In the genomic region with DNA sequence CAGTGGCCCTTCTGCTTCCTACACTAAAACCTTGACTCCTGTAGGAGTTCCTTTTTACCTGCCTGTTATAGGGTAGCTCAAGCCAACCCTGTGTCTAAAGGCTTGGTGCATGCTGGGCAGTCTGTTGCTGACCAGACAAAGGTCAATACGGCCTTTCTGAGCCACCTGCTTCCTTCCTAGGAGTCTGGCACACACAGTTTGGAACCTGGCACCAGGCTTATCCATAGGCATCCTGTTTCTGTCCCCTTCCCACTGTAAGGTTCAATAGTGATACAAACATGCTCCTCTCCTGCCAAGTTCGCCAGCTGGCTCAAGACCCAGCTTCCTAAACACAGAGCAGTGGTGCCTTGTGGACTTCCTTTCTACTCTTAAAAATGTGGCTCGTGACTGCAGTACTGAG, we compare ENCODE assay signal across 10 mouse cellular contexts. TPM values are rescaled to one million over a fixed set of nuclear protein-coding genes. Genes with fewer than 3 reads are reported as not detected.
DNase-seq lines count a peak whose midpoint lies in the region; ATAC-seq lines count a peak whose summit lies in the region.
"Had no signal": no experiment of that assay in that cellular context is flagged by ENCODE, and none has a peak within 500 bp of the region (broad histone marks: within the 10 kb centered on the region; RNA-seq: fewer than 3 reads in every experiment).

No protein-coding gene starts in this region.

- no peak overlapping the region for H3K27ac ChIP-seq in forebrain, embryonic 10.5 days
- no peak overlapping the region for H3K27ac ChIP-seq in forebrain, embryonic 16.5 days (ENCODE audit: low read length)
- H3K27ac ChIP-seq in limb, embryonic 12.5 days: no peak overlapping the region
- H3K27ac ChIP-seq in stomach, embryonic 15.5 days: no peak overlapping the region

- no peaks in the 10 kb centered on the region for H3K9me3 ChIP-seq in forebrain, embryonic 10.5 days
- no peaks in the 10 kb centered on the region for H3K9me3 ChIP-seq in forebrain, embryonic 16.5 days (ENCODE audit: control insufficient read depth, low read length)
- no peaks in the 10 kb centered on the region for H3K9me3 ChIP-seq in megakaryocyte, embryonic 14.5 days
- H3K9me3 ChIP-seq in limb, embryonic 12.5 days: no peaks in the 10 kb centered on the region
- H3K9me3 ChIP-seq in stomach, embryonic 15.5 days: no peaks in the 10 kb centered on the region

- peaks cover 35% of the 10 kb centered on the region for H3K4me1 ChIP-seq in forebrain, embryonic 10.5 days
- H3K4me1 ChIP-seq in forebrain, embryonic 16.5 days (replicated peaks; ENCODE audit: control insufficient read depth, insufficient read depth, low read length): peaks cover 23% of the 10 kb centered on the region
- H3K4me1 ChIP-seq in megakaryocyte, embryonic 14.5 days: peaks cover 45% of the 10 kb centered on the region
- H3K4me1 ChIP-seq in limb, embryonic 12.5 days (replicated peaks): peaks cover 22% of the 10 kb centered on the region
- H3K4me1 ChIP-seq in stomach, embryonic 15.5 days: peaks cover 29% of the 10 kb centered on the region

- no peak overlapping the region for H3K4me2 ChIP-seq in forebrain, embryonic 16.5 days (ENCODE audit: low read length)
- H3K4me2 ChIP-seq in limb, embryonic 12.5 days: peak overlapping the region; percentile 100; the same call in 1 of the 2 replicates
- peak overlapping the region; percentile 95 for H3K4me2 ChIP-seq in stomach, embryonic 15.5 days

- H3K4me3 ChIP-seq in forebrain, embryonic 10.5 days: peak overlapping the region; percentile 76
- H3K4me3 ChIP-seq in forebrain, embryonic 16.5 days (replicated peaks; ENCODE audit: low read length): no peak overlapping the region
- H3K4me3 ChIP-seq in megakaryocyte, embryonic 14.5 days (replicated peaks): peak overlapping the region; percentile 95
- 0 out of 2 replicates have a peak overlapping the region, but pooled peaks have one; percentile 79 for H3K4me3 ChIP-seq in limb, embryonic 12.5 days (replicated peaks)
- H3K4me3 ChIP-seq in stomach, embryonic 15.5 days (replicated peaks): peak overlapping the region; percentile 76; the same call in 1 of the 2 replicates

- no peak for ATAC-seq in forebrain, embryonic 16.5 days
- ATAC-seq in megakaryocyte, adult 5-6 weeks (ENCODE audit: poor library complexity, severe bottlenecking): no peak
- no peak for ATAC-seq in limb, embryonic 12.5 days (ENCODE audit: insufficient number of reproducible peaks, insufficient read depth, low FRiP score, low TSS enrichment, low read depth)
- ATAC-seq in stomach, embryonic 15.5 days (ENCODE audit: insufficient read depth, low FRiP score, low read depth): no peak

- H3K9ac ChIP-seq in forebrain, embryonic 16.5 days (replicated peaks; ENCODE audit: low read depth, low read length): no peak overlapping the region
- H3K9ac ChIP-seq in limb, embryonic 12.5 days (replicated peaks): 0 out of 2 replicates have a peak overlapping the region, but pooled peaks have one; percentile 23
- H3K9ac ChIP-seq in stomach, embryonic 15.5 days: no peak overlapping the region

- peaks cover 56% of the 10 kb centered on the region for H3K36me3 ChIP-seq in forebrain, embryonic 10.5 days (replicated peaks)
- H3K36me3 ChIP-seq in forebrain, embryonic 16.5 days (ENCODE audit: control insufficient read depth, insufficient read depth): peaks cover 18% of the 10 kb centered on the region
- peaks cover 48% of the 10 kb centered on the region for H3K36me3 ChIP-seq in megakaryocyte, embryonic 14.5 days (replicated peaks; ENCODE audit: low read length)
- peaks cover 46% of the 10 kb centered on the region for H3K36me3 ChIP-seq in limb, embryonic 12.5 days
- H3K36me3 ChIP-seq in stomach, embryonic 15.5 days: peaks cover 30% of the 10 kb centered on the region

- DNase-seq in forebrain, embryonic 10.5 days (ENCODE audit: extremely low spot score, low spot score): no peak
- DNase-seq in ovary, adult 18-20 months (ENCODE audit: low spot score): no peak
- DNase-seq in left cerebral cortex, adult 11 months (ENCODE audit: low spot score): no peak

- H3K27me3 ChIP-seq in forebrain, embryonic 10.5 days (ENCODE audit: poor library complexity, severe bottlenecking): peaks cover 4% of the 10 kb centered on the region; the same call in 1 of the 2 replicates
- H3K27me3 ChIP-seq in forebrain, embryonic 16.5 days (replicated peaks; ENCODE audit: control insufficient read depth, insufficient read depth, low read length): no peaks in the 10 kb centered on the region
- H3K27me3 ChIP-seq in megakaryocyte, embryonic 14.5 days (replicated peaks): peaks cover 2% of the 10 kb centered on the region
- no peaks in the 10 kb centered on the region for H3K27me3 ChIP-seq in limb, embryonic 12.5 days
- H3K27me3 ChIP-seq in stomach, embryonic 15.5 days (replicated peaks): no peaks in the 10 kb centered on the region

- WGBS in forebrain, embryonic 10.5 days: 91% methylated on average over 3 of the region's 3 CpGs
- 86% methylated on average over 3 of the region's 3 CpGs for WGBS in forebrain, embryonic 16.5 days
- 91% methylated on average over 3 of the region's 3 CpGs for WGBS in limb, embryonic 12.5 days
- 77% methylated on average over 3 of the region's 3 CpGs for WGBS in stomach, embryonic 15.5 days

RNA-seq across cellular contexts. Expression of a gene that starts 2.6 kb away (rescaled TPM):
- 45.0 and 46.0 TPM in 2 replicates for polyA plus RNA-seq in forebrain, embryonic 10.5 days (2016; fragmentation: Nextera tagmentation; extraction: Ambion mirVana)
- polyA plus RNA-seq in forebrain, embryonic 16.5 days (2015; fragmentation: Nextera tagmentation; extraction: Ambion mirVana): 18.8 TPM in 2 replicates
- 25.4 and 33.6 TPM in 2 replicates for polyA plus RNA-seq in megakaryocyte, embryonic 14.5 days (2012; ENCODE audit: insufficient read depth, low replicate concordance)
- 11.1 and 11.3 TPM in 2 replicates for total RNA-seq in megakaryocyte, adult 5-6 weeks (2015)
- 10.8 and 16.7 TPM in 2 replicates for total RNA-seq in megakaryocyte, adult 5-6 weeks (2017)
- 33.2 and 33.9 TPM in 2 replicates for polyA plus RNA-seq in limb, embryonic 12.5 days (2016; fragmentation: Nextera tagmentation; extraction: Ambion mirVana)
- polyA plus RNA-seq in stomach, embryonic 15.5 days (2015; fragmentation: Nextera tagmentation; extraction: Ambion mirVana): 26.1 and 27.9 TPM in 2 replicates

RNA-seq across cellular contexts. Expression of a gene that starts 9.5 kb away (rescaled TPM):
- polyA plus RNA-seq in forebrain, embryonic 10.5 days (2016; fragmentation: Nextera tagmentation; extraction: Ambion mirVana): 0.06 and 0.09 TPM in 2 replicates
- polyA plus RNA-seq in forebrain, embryonic 16.5 days (2015; fragmentation: Nextera tagmentation; extraction: Ambion mirVana): 0.12 and 0.13 TPM in 2 replicates
- not detected in 2 replicates for polyA plus RNA-seq in megakaryocyte, embryonic 14.5 days (2012; ENCODE audit: insufficient read depth, low replicate concordance)
- 0.21 TPM in 1 of 2 replicates, not detected in the other for total RNA-seq in megakaryocyte, adult 5-6 weeks (2015)
- total RNA-seq in megakaryocyte, adult 5-6 weeks (2017): 0.07 and 0.20 TPM in 2 replicates
- 0.10 TPM in 1 of 2 replicates, not detected in the other for polyA plus RNA-seq in limb, embryonic 12.5 days (2016; fragmentation: Nextera tagmentation; extraction: Ambion mirVana)
- polyA plus RNA-seq in stomach, embryonic 15.5 days (2015; fragmentation: Nextera tagmentation; extraction: Ambion mirVana): 0.08 TPM in 1 of 2 replicates, not detected in the other

RNA-seq across cellular contexts. Expression of a gene that starts 26.1 kb away (rescaled TPM):
- polyA plus RNA-seq in forebrain, embryonic 10.5 days (2016; fragmentation: Nextera tagmentation; extraction: Ambion mirVana): not detected in 2 replicates
- 0.16 and 0.56 TPM in 2 replicates for polyA plus RNA-seq in forebrain, embryonic 16.5 days (2015; fragmentation: Nextera tagmentation; extraction: Ambion mirVana)
- polyA plus RNA-seq in megakaryocyte, embryonic 14.5 days (2012; ENCODE audit: insufficient read depth, low replicate concordance): not detected in 2 replicates
- not detected in 2 replicates for total RNA-seq in megakaryocyte, adult 5-6 weeks (2015)
- total RNA-seq in megakaryocyte, adult 5-6 weeks (2017): not detected in 2 replicates
- not detected in 2 replicates for polyA plus RNA-seq in limb, embryonic 12.5 days (2016; fragmentation: Nextera tagmentation; extraction: Ambion mirVana)
- polyA plus RNA-seq in stomach, embryonic 15.5 days (2015; fragmentation: Nextera tagmentation; extraction: Ambion mirVana): not detected in 2 replicates
- polyA plus RNA-seq: gonadal fat pad, adult 2 months had no signal

RNA-seq across cellular contexts. Expression of a gene that starts 28.0 kb away (rescaled TPM):
- not detected in 2 replicates for polyA plus RNA-seq in forebrain, embryonic 10.5 days (2016; fragmentation: Nextera tagmentation; extraction: Ambion mirVana)
- polyA plus RNA-seq in forebrain, embryonic 16.5 days (2015; fragmentation: Nextera tagmentation; extraction: Ambion mirVana): not detected in 2 replicates
- not detected in 2 replicates for polyA plus RNA-seq in megakaryocyte, embryonic 14.5 days (2012; ENCODE audit: insufficient read depth, low replicate concordance)
- not detected in 2 replicates for total RNA-seq in megakaryocyte, adult 5-6 weeks (2015)
- total RNA-seq in megakaryocyte, adult 5-6 weeks (2017): not detected in 2 replicates
- polyA plus RNA-seq in limb, embryonic 12.5 days (2016; fragmentation: Nextera tagmentation; extraction: Ambion mirVana): not detected in 2 replicates
- polyA plus RNA-seq in stomach, embryonic 15.5 days (2015; fragmentation: Nextera tagmentation; extraction: Ambion mirVana): 6.4 and 7.0 TPM in 2 replicates
- total RNA-seq: left cerebral cortex, adult 8-10 months had no signal

RNA-seq across cellular contexts. Expression of a gene that starts 46.5 kb away (rescaled TPM):
- polyA plus RNA-seq in forebrain, embryonic 10.5 days (2016; fragmentation: Nextera tagmentation; extraction: Ambion mirVana): 0.11 TPM in 1 of 2 replicates, not detected in the other
- 0.51 and 0.87 TPM in 2 replicates for polyA plus RNA-seq in forebrain, embryonic 16.5 days (2015; fragmentation: Nextera tagmentation; extraction: Ambion mirVana)
- polyA plus RNA-seq in megakaryocyte, embryonic 14.5 days (2012; ENCODE audit: insufficient read depth, low replicate concordance): not detected in 2 replicates
- not detected in 2 replicates for total RNA-seq in megakaryocyte, adult 5-6 weeks (2015)
- not detected in 2 replicates for total RNA-seq in megakaryocyte, adult 5-6 weeks (2017)
- not detected in 2 replicates for polyA plus RNA-seq in limb, embryonic 12.5 days (2016; fragmentation: Nextera tagmentation; extraction: Ambion mirVana)
- 0.10 TPM in 1 of 2 replicates, not detected in the other for polyA plus RNA-seq in stomach, embryonic 15.5 days (2015; fragmentation: Nextera tagmentation; extraction: Ambion mirVana)
- polyA plus RNA-seq: gonadal fat pad, adult 2 months had no signal
